Mouse (Mus musculus) erythroblast, embryonic 14.5 days (primary cell): ENCODE results near the gene Tmem38b.

Experiments used
- GATA1 ChIP-seq: IDR thresholded peaks from 2 replicates; pipeline ENCODE4 v1.6.1; 2012; ENCODE audit warnings: low read length, inconsistent platforms, mixed read lengths
- TAL1 ChIP-seq: IDR thresholded peaks from 3 replicates; pipeline ENCODE4 v1.6.1; 2012; ENCODE audit warnings: low read length, inconsistent platforms, mixed read lengths

DNA sequence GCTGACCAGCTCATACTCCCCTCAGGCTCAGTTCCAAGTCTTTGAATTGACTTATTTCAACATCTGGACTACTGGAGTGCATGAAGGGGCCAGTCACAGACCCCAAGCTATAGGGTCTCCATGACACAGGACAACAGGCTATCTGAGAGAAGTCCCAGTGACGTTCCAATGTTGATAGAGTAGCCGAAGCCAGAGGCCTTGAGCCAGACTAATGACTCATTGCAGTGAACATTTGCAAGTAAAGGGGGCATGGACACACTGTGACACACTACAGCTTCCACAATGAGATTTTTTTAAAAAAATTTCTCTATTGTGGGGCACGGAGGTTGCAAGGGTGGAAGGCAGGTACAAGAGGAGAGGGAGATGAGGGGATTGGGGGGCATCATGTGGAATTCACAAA, 81.2 kb downstream of the Tmem38b start:
- no peak for TF ChIP-seq GATA1
- TF ChIP-seq TAL1 = no peak
